Mouse (Mus musculus) MEL (cell line): ENCODE results near the gene Zfp598. TPM values are rescaled to one million over a fixed set of nuclear protein-coding genes. Genes with fewer than 3 reads are reported as not detected.
"Not testable (repeated sequence)": the region's sequence is repeated elsewhere in the genome, so short reads cannot be mapped to it uniquely, and the experiment has no call there.

ENCODE experiments used
- DNase-seq: peaks from one replicate; pipeline ENCODE4 v3.0.0; 2011; ENCODE audit warnings: low read depth, low spot score
- H3K27ac ChIP-seq: 2 replicates; pipeline ENCODE4 v1.5.1; 2012; ENCODE audit warnings: low read depth, mild to moderate bottlenecking, control low read depth, low read length, moderate library complexity; ENCODE audit not compliant: control insufficient read depth
- H3K27me3 ChIP-seq, 2 experiments: fragments of 150-350 bp in 1 of 2; sonication (generic) in 1 of 2; 2 replicates each; pipeline ENCODE4 v1.6.1; 2012; ENCODE audit warnings: low read length in 2 of 2, mild to moderate bottlenecking in 2 of 2, improper control_type of control experiment in 1 of 2, moderate library complexity in 1 of 2; ENCODE audit not compliant: insufficient read depth in 2 of 2, control insufficient read depth in 1 of 2
- H3K36me3 ChIP-seq, 2 experiments: 2 replicates each; pipeline ENCODE4 v1.6.1; 2012 to 2014; ENCODE audit warnings: low read length in 2 of 2, improper control_type of control experiment in 1 of 2, inconsistent platforms in 1 of 2, mild to moderate bottlenecking in 1 of 2; ENCODE audit not compliant: insufficient read depth in 2 of 2, control insufficient read depth in 1 of 2
- H3K4me1 ChIP-seq, 2 experiments: fragments of 150-350 bp in 1 of 2; sonication (generic) in 1 of 2; 2 replicates each; pipeline ENCODE4 v1.6.1; 2012; ENCODE audit warnings: low read length in 2 of 2, improper control_type of control experiment in 1 of 2, mild to moderate bottlenecking in 1 of 2; ENCODE audit not compliant: insufficient read depth in 2 of 2, control insufficient read depth in 1 of 2
- H3K4me3 ChIP-seq, 2 experiments: fragments of 150-350 bp in 1 of 2; sonication (generic) in 1 of 2; 2 replicates each; pipeline ENCODE4 v1.5.1; 2012; ENCODE audit warnings: low read depth in 2 of 2, low read length in 2 of 2, mild to moderate bottlenecking in 2 of 2, moderate library complexity in 2 of 2, control low read depth in 1 of 2, improper control_type of control experiment in 1 of 2; ENCODE audit not compliant: control insufficient read depth in 1 of 2, insufficient read depth in 1 of 2
- H3K79me2 ChIP-seq: 2 replicates; pipeline ENCODE4 v1.6.1; 2012; ENCODE audit warnings: mild to moderate bottlenecking, low read length, moderate library complexity; ENCODE audit not compliant: control insufficient read depth, poor library complexity, insufficient read depth
- H3K9ac ChIP-seq: 2 replicates; pipeline ENCODE4 v1.6.1; 2012; ENCODE audit warnings: low read depth, mild to moderate bottlenecking, control low read depth, low read length, moderate library complexity; ENCODE audit not compliant: control insufficient read depth, poor library complexity, severe bottlenecking
- H3K9me3 ChIP-seq: fragments of 150-350 bp; sonication (generic); replicated peaks from 2 replicates; pipeline ENCODE4 v1.6.1; 2012; ENCODE audit warnings: mild to moderate bottlenecking, low read length, improper control_type of control experiment, moderate library complexity; ENCODE audit not compliant: insufficient read depth
- CTCF ChIP-seq, 3 experiments: IDR thresholded peaks in 2 of 3; conservative IDR thresholded peaks in 1 of 3; 2 replicates each; pipeline ENCODE4 v1.5.1; 2011 to 2012; ENCODE audit warnings: low read length in 3 of 3, low read depth in 2 of 3, mild to moderate bottlenecking in 2 of 3, improper control_type of control experiment in 1 of 3, inconsistent platforms in 1 of 3, mixed read lengths in 1 of 3, moderate library complexity in 1 of 3; ENCODE audit not compliant: control insufficient read depth in 1 of 3, insufficient read depth in 1 of 3, poor library complexity in 1 of 3, severe bottlenecking in 1 of 3
- EP300 ChIP-seq, 2 experiments: IDR thresholded peaks; 2 replicates each; pipeline ENCODE4 v1.6.1; 2011; ENCODE audit warnings: improper control_type of control experiment in 2 of 2, low read length in 2 of 2, low read depth in 1 of 2, mild to moderate bottlenecking in 1 of 2
- ETS1 ChIP-seq: IDR thresholded peaks from 2 replicates; pipeline ENCODE4 v1.6.1; 2012; ENCODE audit warnings: low read depth, mild to moderate bottlenecking, inconsistent platforms, low read length, improper control_type of control experiment, moderate library complexity
- GABPA ChIP-seq: IDR thresholded peaks from 2 replicates; pipeline ENCODE4 v1.6.1; 2012; ENCODE audit warnings: low read depth, mild to moderate bottlenecking, inconsistent platforms, low read length, improper control_type of control experiment, moderate library complexity
- GATA1 ChIP-seq: IDR thresholded peaks from 2 replicates; pipeline ENCODE4 v1.6.1; 2011; ENCODE audit warnings: low read depth, low read length, improper control_type of control experiment
- HCFC1 ChIP-seq: IDR thresholded peaks from 2 replicates; pipeline ENCODE4 v1.6.1; 2012; ENCODE audit warnings: low read depth, mild to moderate bottlenecking, inconsistent platforms, low read length, improper control_type of control experiment, moderate library complexity
- KAT2A ChIP-seq: conservative IDR thresholded peaks from 2 replicates; pipeline ENCODE4 v1.6.1; 2012; ENCODE audit warnings: low read depth, low read length, improper control_type of control experiment, inconsistent platforms
- MXI1 ChIP-seq: IDR thresholded peaks from 2 replicates; pipeline ENCODE4 v1.6.1; 2011; ENCODE audit warnings: mild to moderate bottlenecking, low read depth, low read length, improper control_type of control experiment
- MYC ChIP-seq: IDR thresholded peaks from 2 replicates; pipeline ENCODE4 v1.6.1; 2011; ENCODE audit warnings: low read depth, mild to moderate bottlenecking, low read length, improper control_type of control experiment, moderate library complexity
- POLR2A ChIP-seq, 2 experiments: IDR thresholded peaks; 2 replicates each; pipeline ENCODE4 v1.6.1; 2011 to 2012; ENCODE audit warnings: low read length in 2 of 2, mild to moderate bottlenecking in 2 of 2, control low read depth in 1 of 2, improper control_type of control experiment in 1 of 2, low read depth in 1 of 2, moderate library complexity in 1 of 2; ENCODE audit not compliant: control insufficient read depth in 1 of 2, insufficient read depth in 1 of 2, poor library complexity in 1 of 2
- SIN3A ChIP-seq: IDR thresholded peaks from 2 replicates; pipeline ENCODE4 v1.6.1; 2012; ENCODE audit warnings: low read length, improper control_type of control experiment, inconsistent platforms
- TCF12 ChIP-seq: IDR thresholded peaks from 2 replicates; pipeline ENCODE4 v1.6.1; 2014; ENCODE audit warnings: low read depth, mild to moderate bottlenecking, inconsistent platforms, low read length, improper control_type of control experiment, moderate library complexity
- polyA plus RNA-seq, 2 experiments: library from polyadenylated mRNA; stranded (reverse) in 1 of 2; unstranded in 1 of 2; fragments of >175 nt in 1 of 2; fragments of >200 nt in 1 of 2; gene quantifications; 2 replicates each; pipeline versions ENCODE4 v1.2.1 to v1.2.4; 2012; ENCODE audit warnings: low replicate concordance in 2 of 2, low read depth in 1 of 2; ENCODE audit not compliant: insufficient read length in 2 of 2, insufficient read depth in 1 of 2, missing spikeins in 1 of 2
- total RNA-seq: library from RNA; depleted of rRNA; stranded (reverse); fragments of 300-350 nt; gene quantifications from 2 replicates; pipeline ENCODE4 v1.2.3, GENCODE M21; 2012

The Zfp598 gene
- total and polyA plus RNA-seq, 3 experiments: 22.2 to 80.4 (median 59.0) TPM

- TF ChIP-seq KAT2A (peak; percentile 72), GABPA (no peak), CTCF (IDR thresholded peaks at IDR 0.05 in 2 of 3, conservative IDR thresholded peaks at IDR 0.05 in 1 of 3; ENCODE audit: control insufficient read depth in 1 of 3, insufficient read depth in 1 of 3, low read depth in 2 of 3, low read length in 3 of 3, poor library complexity in 1 of 3, severe bottlenecking in 1 of 3) (no peak)
Observed at GRCm38 (mm10) chr17:24719494-24720222, 50.2 kb downstream of the Zfp598 start (continued).

- H3K4me3 ChIP-seq: peak overlapping the region; percentile 36 to 70
- H3K9me3 ChIP-seq, H3K27me3 ChIP-seq: not testable (repeated sequence)
- H3K4me1 ChIP-seq: peaks cover 0 to 10% of the 10 kb centered on the region in 2 experiments; a peak in 2 of 4 replicates
- DNase-seq: peak; percentile 50
- 0 out of 4 replicates have a peak, but pooled peaks of 1 of the 2 experiments have one; percentile 35 for TF ChIP-seq POLR2A (IDR thresholded peaks at IDR 0.05; ENCODE audit: control insufficient read depth in 1 of 2, insufficient read depth in 1 of 2, low read depth in 1 of 2, low read length in 2 of 2, poor library complexity in 1 of 2)
- TF ChIP-seq, all 39 proteins: peak for 1; not testable (repeated sequence) for 38
- Histone ChIP-seq H3K9ac (peak overlapping the region; percentile 86), H3K79me2 (peaks cover 51% of the 10 kb centered on the region), H3K27ac (peak overlapping the region; percentile 87), H3K36me3 (peaks cover 5 to 13% of the 10 kb centered on the region in 2 experiments; a peak in 3 of 4 replicates)
Observed at GRCm38 (mm10) chr17:24720616-24721015, 51.1 kb downstream of the Zfp598 start.

GRCm38 (mm10) chr17:24721383-24721955 lies 52.0 kb downstream of the Zfp598 start:
- peak; percentile 57 for DNase-seq
- peak; percentile 49; the same call in 1 of the 2 replicates for TF ChIP-seq MXI1
- TF ChIP-seq EP300 (IDR thresholded peaks at IDR 0.05; ENCODE audit: low read depth in 1 of 2, low read length in 2 of 2): peak in 1 of 2 experiments; percentile 44; a peak in 1 of 4 replicates
- peak; percentile 57; the same call in 1 of the 2 replicates for TF ChIP-seq SIN3A
- TF ChIP-seq HCFC1: 0 out of 2 replicates have a peak, but pooled peaks have one; percentile 12
- TF ChIP-seq TCF12: 0 out of 2 replicates have a peak, but pooled peaks have one; percentile 26
- TF ChIP-seq ETS1: 0 out of 2 replicates have a peak, but pooled peaks have one; percentile 19
- peak; percentile 79 for TF ChIP-seq GATA1
- TF ChIP-seq MYC: 0 out of 2 replicates have a peak, but pooled peaks have one; percentile 33
- TF ChIP-seq, all 39 proteins: peak for 8; not testable (repeated sequence) for 31
- not testable (repeated sequence) for H3K9me3 ChIP-seq, H3K27me3 ChIP-seq
- Histone ChIP-seq H3K79me2 (peaks cover 51% of the 10 kb centered on the region), H3K27ac (peak overlapping the region; percentile 65), H3K36me3 (peaks cover 5 to 15% of the 10 kb centered on the region in 2 experiments; a peak in 3 of 4 replicates), H3K4me1 (peaks cover 0 to 14% of the 10 kb centered on the region in 2 experiments; a peak in 3 of 4 replicates), H3K4me3 (peak overlapping the region; percentile 69 to 70), H3K9ac (peak overlapping the region; percentile 79)
